Mouse (Mus musculus) embryonic stem cell, embryonic (primary cell): ENCODE data around the gene Phf24.

Experiments used
- CTCF ChIA-PET, 4 experiments: fragments of 300-600 bp in 2 of 4; fragments of 350-600 bp in 2 of 4; sonication (Branson Sonifier 250); formaldehyde crosslinking; loops; one replicate each; lab custom pipeline; 2022; ENCODE audit warnings: inconsistent platforms in 2 of 4; lab: Charles Lee
- POLR2A ChIA-PET, 4 experiments: fragments of 300-600 bp in 2 of 4; fragments of 350-600 bp in 2 of 4; sonication (Branson Sonifier 250); formaldehyde crosslinking; loops; one replicate each; lab custom pipeline; 2022; ENCODE audit warnings: antibody characterized with exemption in 4 of 4, inconsistent platforms in 1 of 4; lab: Charles Lee

Gene Phf24

DNA sequence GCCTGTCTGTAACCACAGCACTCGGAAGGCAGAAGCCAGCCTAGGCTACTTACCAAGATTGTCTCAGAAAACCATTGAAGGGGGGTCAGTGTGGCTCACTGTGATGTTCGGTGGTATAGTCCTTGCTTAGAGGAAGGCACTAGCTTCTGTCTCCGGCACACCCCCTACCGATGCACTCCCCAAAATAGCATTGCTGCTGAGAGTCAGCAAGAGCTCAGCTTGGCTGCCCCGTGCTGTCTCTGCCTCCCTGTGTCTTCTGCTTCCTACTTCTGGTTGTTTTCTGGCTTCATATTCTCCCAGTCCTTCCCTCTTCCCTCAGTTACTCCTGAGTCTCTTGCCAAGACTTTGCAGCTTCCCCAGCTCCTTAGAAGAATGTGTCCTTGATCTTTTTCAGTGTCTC is 15.6 kb upstream of the Phf24 start:
- POLR2A ChIA-PET, result interaction anchor here in 2 of 4 experiments (0.6 to 1.6 kb wide), 5 partner anchors 17 to 1207 kb away, joined by 3 to 6 read pairs (median 4); no protein-coding TSS in a partner anchor
- CTCF ChIA-PET, result interaction anchor here in 3 of 4 experiments (0.7 to 1.5 kb wide), 5 partner anchors 15 to 60 kb away, joined by 3 to 5 read pairs (median 3); partner anchors contain the start of gene Phf24 (in 1 of the 3)

DNA sequence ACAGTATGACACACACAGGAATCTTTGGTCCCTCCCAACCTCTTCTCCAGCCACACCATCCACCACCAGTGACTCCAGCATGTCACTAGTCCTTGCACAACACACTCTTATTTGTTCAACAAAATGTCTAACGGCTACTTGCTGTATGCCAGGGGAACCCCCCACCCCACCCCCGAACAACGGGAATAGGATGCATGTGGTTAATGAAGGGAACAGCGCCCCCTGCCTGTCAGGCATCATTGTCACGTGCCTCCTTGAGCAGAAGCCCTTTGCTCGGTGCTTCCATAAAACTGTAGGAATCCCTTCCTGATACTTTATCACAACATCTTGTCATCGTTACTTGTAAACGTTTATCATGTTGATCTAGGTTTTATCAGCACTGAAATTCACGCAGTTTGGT is 14.3 kb upstream of the Phf24 start:
- ChIA-PET POLR2A (no interaction called here), CTCF (interaction anchor here in 2 of 4 experiments (0.7 to 1.5 kb wide), 3 partner anchors 9 to 32 kb away, joined by 3 read pairs; partner anchors contain the start of gene Phf24 (in 1 of the 2))

DNA sequence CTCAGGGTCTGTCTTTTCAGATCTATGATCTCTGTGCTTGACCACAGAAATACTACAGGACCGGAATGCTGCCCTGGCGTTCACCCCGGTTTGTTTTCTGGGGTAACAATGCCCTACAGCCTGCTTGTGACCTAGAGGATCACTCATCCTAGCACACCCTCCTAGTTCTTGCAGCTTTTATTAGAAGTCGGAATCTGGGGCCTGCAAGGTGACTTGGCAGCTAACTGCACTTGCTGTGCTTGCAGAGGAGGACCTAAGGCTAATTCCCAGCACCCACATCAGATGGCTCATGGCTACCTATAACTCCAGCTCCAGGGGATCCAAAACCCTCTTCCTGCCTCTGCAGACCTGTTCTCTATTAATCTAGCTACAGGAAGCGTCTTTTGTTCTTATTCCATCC is 13.7 kb upstream of the Phf24 start:
- ChIA-PET CTCF (interaction anchor here in 3 of 4 experiments (0.6 to 1.2 kb wide), 3 partner anchors 16 to 51 kb away, joined by 3 read pairs; no protein-coding TSS in a partner anchor), POLR2A (interaction anchor here in 1 of 4 experiments (1.5 kb wide), 1 partner anchor 48 kb away, joined by 4 read pairs; no protein-coding TSS in a partner anchor)

DNA sequence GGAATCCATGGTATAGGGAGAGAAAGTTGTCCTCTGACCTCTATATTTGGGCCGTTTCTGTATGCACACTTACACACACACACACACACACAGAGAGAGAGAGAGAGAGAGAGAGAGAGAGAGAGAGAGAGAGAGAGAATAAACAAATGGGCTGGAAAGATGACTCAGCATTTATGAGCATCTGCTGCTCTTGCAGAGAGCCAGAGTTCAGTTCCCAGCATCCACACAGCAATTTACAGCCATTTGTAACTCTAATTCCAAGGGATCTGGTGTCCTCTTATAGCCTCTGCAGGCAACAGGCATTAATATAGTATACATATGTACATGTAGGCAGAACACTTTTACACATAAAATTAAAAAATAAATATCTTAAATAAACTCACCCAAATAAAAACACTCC is 12.5 kb upstream of the Phf24 start:
- POLR2A ChIA-PET, result interaction anchor here in 2 of 4 experiments (0.7 to 1.5 kb wide), 2 partner anchors 46 to 703 kb away, joined by 3 to 4 read pairs; no protein-coding TSS in a partner anchor
- CTCF ChIA-PET, result interaction anchor here in 2 of 4 experiments (1.0 to 1.2 kb wide), 2 partner anchors 42 to 50 kb away, joined by 3 read pairs; no protein-coding TSS in a partner anchor

DNA sequence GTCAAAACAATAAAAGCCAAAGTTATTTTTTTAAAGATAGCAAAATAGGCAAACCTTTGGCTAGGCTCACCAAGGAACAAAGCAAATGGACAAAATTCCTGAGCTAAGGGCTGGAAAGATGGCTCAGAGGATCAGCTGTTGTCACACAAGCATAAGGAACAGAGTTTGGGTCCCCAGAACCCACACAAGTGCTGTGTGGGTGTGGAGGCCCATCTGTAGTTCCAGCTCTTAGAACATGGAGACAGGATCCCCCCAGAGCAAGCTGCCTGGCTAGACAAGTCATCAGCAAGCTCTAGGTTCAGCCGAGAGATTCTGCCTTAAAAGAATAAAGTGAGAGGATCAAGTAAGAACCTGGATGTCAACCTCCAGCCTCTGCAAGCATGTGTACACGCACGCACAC is 11.9 kb upstream of the Phf24 start:
- POLR2A ChIA-PET, result interaction anchor here in 1 of 4 experiments (0.7 to 0.9 kb wide), 2 partner anchors 10 to 702 kb away, joined by 3 read pairs; no protein-coding TSS in a partner anchor
- CTCF ChIA-PET, result interaction anchor here in 1 of 4 experiments (0.9 kb wide), 1 partner anchor 117 kb away, joined by 3 read pairs; no protein-coding TSS in a partner anchor

DNA sequence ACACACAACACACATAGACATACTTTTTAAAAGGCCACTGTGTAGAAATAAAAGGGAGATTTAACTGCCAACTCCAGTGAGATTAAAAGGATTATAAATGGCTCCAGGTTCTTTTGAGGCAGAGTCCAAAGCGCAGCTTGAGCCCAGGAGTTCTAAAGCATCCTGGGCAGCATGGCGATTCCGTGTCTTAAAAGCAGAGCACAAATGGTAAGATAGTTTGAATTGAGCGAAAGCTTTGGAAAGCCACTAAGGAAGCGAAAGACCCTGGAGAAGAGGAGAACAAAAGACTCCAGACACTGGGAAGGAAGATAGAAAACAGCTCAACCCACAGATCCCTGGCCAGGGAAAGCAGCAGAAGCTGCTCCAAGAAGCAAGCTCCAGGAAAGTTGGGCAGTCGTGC is 11.5 kb upstream of the Phf24 start:
- CTCF ChIA-PET, result interaction anchor here in 2 of 4 experiments (0.7 to 0.9 kb wide), 2 partner anchors 40 to 116 kb away, joined by 3 read pairs; no protein-coding TSS in a partner anchor
- POLR2A ChIA-PET, result interaction anchor here in 1 of 4 experiments (0.9 kb wide), 1 partner anchor 10 kb away, joined by 3 read pairs; no protein-coding TSS in a partner anchor

DNA sequence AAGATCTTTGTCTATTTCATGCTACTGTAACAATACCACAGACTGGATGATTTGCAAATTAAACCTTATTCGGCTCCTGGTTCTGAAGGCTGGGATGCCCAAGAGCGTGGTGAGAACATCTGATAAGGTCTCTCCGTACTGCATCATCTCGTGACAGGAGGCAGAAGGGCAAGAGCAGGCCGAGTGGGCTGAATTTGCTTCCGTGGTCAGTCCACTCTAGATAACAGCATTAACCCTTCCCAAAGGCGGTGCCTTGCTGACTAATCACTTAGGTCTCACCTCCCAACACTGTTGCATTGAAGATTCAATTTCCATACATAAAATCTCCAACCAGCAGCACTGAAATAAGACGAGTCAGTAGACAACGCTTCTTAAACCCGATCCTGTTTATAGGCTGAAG is 3.1 kb upstream of the Phf24 start:
- CTCF ChIA-PET, result interaction anchor here in 1 of 4 experiments (1.3 to 1.4 kb wide), 2 partner anchors 32 to 41 kb away, joined by 3 to 4 read pairs; no protein-coding TSS in a partner anchor

DNA sequence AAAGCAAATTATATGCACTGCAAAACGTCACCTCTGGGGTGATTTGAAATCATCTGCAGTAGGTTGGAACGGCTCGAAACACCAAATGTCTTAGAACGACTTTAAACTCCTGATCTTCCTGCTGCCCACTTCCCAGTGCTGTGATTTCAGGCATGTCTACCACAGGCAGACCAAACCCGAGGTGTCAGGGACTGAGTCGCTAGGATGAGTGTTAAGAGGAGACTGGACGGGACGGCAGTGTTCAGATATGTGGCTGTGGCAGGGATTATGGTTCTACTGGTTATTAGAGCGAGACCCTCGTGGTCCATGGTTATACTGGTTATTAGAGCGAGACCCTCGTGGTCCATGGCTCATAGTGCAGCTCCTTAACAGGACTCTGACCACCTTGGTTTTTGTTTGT is 1.1 kb upstream of the Phf24 start:
- CTCF ChIA-PET, result no interaction called here

More for the DNA sequence above, 3.1 kb upstream of the Phf24 start:
- POLR2A ChIA-PET, result no interaction called here

DNA sequence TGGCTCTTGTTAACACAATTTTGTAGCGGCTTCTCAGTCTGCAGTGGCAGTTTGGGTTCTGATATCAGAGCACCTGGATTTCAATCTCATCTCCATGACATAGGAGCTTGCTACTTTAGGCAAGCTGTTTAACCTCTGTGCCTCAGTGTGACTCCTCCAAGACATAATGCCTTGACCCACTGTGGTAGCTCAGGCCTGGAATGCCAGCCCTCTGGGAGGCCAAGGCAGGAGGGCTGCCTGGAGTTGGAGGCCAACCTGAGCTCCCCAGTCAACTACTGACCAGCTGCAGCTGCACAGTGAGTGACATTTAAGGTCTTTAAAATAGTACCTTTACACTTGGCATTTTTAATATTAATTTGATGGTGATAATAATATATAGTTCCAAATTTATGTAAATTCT is 494 bp upstream of the Phf24 start:
- ChIA-PET POLR2A (interaction anchor here in 3 of 4 experiments (0.6 to 0.7 kb wide), 3 partner anchors 30 to 95 kb away, joined by 3 to 11 read pairs (median 4); partner anchors contain the start of gene Dnajb5 (in 1 of the 3)), CTCF (interaction anchor here (0.6 to 1.8 kb wide), 6 partner anchors 14 to 95 kb away, joined by 3 to 6 read pairs (median 4); partner anchors contain the start of gene Dnajb5 (in 1 of the 4))

More for the DNA sequence above, 1.1 kb upstream of the Phf24 start:
- POLR2A ChIA-PET, result no interaction called here

DNA sequence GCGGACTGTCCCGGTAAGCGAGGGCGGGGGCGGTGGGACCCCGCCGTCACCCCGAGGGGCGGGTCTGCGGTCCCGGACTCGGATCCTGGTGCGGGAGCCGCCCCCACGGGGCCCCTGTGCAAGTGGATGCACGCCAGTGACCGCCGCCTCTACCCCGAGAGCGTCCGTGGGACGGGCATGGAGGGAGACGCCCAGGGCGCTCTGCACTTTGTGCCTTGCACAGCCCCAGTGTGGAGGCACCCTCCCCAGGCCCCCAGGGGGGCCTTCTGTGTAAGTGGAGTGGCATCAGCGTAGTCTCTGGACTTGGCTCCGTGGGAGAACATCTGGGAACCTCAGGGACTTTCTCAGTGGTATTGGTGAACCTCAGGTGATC is 928 bp downstream of the Phf24 start:
- ChIA-PET CTCF (interaction anchor here in 1 of 4 experiments (1.1 to 1.8 kb wide), 3 partner anchors 28 to 37 kb away, joined by 3 to 5 read pairs (median 4); partner anchors contain the start of gene Dnajb5), POLR2A (interaction anchor here in 1 of 4 experiments (1.4 kb wide), 1 partner anchor 16 kb away, joined by 4 read pairs; no protein-coding TSS in a partner anchor)

DNA sequence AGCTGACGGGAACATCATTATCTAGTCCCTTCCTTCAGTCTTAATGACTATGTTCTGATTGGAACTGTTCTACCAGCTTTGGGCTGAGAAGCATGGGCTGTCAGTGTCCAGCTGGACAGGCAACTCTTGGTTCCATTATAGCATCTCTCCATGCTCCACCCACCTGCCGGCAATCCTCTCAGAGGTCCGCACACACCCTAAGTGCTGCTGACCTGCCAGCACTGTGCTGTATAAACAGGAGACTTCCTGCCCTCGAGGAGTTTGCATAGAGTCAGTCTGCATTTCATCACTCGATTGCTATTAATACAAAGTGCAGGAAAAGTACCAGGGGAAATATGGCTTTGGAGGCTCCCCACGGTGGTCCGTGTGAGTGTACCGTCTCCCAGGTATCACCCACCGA is 4.3 kb downstream of the Phf24 start:
- POLR2A ChIA-PET, result interaction anchor here in 1 of 4 experiments (0.9 kb wide), 1 partner anchor 26 kb away, joined by 3 read pairs; no protein-coding TSS in a partner anchor
- CTCF ChIA-PET, result interaction anchor here in 1 of 4 experiments (1.6 kb wide), 1 partner anchor 41 kb away, joined by 5 read pairs; no protein-coding TSS in a partner anchor

DNA sequence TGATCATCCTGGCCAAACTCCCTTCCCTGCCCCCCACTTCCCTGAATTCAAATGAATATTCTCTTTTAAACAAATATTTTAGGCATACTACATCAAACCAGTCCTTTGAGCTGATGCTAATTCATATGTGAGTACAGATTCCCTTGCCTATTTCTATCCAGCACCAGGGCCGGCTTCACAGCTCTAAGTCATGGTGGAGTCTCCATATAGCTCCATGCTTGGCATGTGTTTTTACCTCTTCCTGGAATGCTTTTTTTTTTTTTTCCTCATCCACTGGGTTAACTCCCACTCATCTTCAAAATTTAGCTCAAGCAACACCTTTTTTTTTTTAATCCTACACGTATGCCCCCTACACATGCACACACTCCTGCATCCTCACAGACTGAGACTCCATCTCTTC is 5.1 kb downstream of the Phf24 start:
- POLR2A ChIA-PET, result interaction anchor here (0.6 to 1.5 kb wide), 4 partner anchors 20 to 369 kb away, joined by 3 to 5 read pairs (median 4); partner anchors contain the start of gene Dnajb5 (in 1 of the 4)
- CTCF ChIA-PET, result interaction anchor here in 2 of 4 experiments (0.6 to 0.7 kb wide), 2 partner anchors 17 to 156 kb away, joined by 3 to 5 read pairs; no protein-coding TSS in a partner anchor

DNA sequence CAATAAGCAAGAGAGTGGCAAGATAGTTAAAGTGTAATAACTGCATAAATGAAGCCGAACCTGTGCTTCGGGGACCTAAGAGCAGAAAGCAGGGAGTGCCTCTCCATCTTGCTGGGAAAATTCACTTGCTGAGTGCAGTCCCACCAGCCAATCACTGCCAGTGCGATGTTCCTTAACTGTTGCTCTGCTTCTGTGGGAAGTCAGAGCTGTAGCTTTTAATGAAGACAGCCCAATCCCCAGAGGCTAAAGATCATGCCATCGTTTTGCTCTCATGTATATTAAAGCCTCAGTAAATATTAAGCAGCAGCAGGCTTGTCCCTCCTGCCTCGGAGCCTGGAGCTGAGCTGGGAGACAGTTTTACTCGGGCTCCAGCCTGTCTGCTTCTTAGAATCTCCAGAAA is 5.6 kb downstream of the Phf24 start:
- ChIA-PET POLR2A (interaction anchor here in 3 of 4 experiments (0.6 to 1.5 kb wide), 3 partner anchors 21 to 369 kb away, joined by 3 to 5 read pairs (median 4); partner anchors contain the start of gene Dnajb5 (in 1 of the 3)), CTCF (interaction anchor here in 1 of 4 experiments (0.6 kb wide), 1 partner anchor 16 kb away, joined by 5 read pairs; no protein-coding TSS in a partner anchor)

DNA sequence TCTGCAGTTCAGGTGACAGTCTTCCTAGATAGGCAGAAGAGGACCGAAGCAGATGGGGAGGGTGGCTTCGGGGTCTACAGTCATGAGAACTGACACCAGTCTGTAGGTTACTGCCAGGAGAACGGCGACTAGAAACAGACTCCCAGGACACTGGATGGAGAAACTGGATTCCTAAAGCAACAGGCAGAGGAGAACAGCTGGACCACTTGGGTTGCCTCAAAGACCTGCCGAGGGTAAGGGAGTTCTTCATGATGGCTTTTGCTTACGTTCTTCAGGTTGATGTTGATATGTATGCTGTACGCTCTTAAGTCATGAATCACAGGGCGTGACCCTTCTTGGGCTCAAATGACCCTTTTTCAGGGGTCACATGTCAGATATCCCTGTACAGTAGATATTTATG is 6.0 kb downstream of the Phf24 start:
- POLR2A ChIA-PET, result interaction anchor here in 1 of 4 experiments (1.5 kb wide), 1 partner anchor 28 kb away, joined by 4 read pairs; the partner anchor contains the start of gene Dnajb5
- CTCF ChIA-PET, result no interaction called here

DNA sequence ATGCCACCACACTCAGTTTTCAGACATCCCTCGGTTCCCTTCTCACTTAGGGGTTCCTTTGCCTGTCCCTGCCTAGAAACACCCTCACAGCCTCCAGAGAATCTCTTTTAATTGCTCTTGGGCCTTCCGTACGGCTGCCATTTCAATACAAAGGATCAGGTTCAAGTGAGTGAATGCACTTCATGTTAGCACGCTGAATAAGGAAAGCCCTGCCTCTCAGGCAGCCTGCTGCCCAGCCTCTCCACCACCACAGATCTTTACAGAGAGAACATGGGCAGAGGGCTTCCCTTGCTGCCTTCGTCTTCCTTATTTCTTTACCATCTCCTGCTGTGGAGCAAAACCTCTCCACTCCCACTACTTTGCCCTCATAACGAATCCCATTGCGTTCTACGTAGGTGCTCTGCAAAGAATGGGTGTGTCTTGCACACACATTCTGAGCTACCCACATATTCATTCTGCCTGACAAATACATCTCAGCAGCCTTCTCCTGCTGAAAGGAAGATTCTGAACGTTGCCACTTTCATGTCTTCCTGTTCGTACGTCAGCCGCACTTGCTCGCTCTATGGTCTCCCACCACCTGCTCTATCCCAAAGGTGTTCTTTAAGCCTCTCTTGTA is 7.7 kb downstream of the Phf24 start:
- CTCF ChIA-PET, result no interaction called here
- POLR2A ChIA-PET, result interaction anchor here in 1 of 4 experiments (0.7 kb wide), 2 partner anchors 13 to 94 kb away, joined by 4 to 5 read pairs; no protein-coding TSS in a partner anchor

DNA sequence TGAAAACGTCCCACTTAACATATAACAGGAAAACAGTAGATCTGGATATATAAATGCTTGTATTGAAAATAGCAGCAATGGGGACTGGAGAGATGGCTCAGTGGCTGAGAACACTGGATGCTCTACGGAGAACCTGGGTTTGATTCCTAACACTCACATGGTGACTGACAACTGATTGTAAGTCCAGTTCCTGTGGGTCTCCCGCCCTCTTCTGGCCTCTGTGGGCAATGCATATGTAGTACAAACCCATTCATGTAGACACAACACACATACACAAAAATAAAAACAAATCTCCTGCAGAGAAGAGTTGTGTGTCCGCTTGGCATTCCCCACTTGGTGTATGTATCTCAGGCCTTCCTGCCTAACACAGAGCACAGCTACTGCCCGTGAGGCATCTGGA is 11.7 kb downstream of the Phf24 start:
- POLR2A ChIA-PET, result no interaction called here
- CTCF ChIA-PET, result interaction anchor here in 2 of 4 experiments (0.6 to 1.3 kb wide), 2 partner anchors 18 to 26 kb away, joined by 3 to 5 read pairs; no protein-coding TSS in a partner anchor

DNA sequence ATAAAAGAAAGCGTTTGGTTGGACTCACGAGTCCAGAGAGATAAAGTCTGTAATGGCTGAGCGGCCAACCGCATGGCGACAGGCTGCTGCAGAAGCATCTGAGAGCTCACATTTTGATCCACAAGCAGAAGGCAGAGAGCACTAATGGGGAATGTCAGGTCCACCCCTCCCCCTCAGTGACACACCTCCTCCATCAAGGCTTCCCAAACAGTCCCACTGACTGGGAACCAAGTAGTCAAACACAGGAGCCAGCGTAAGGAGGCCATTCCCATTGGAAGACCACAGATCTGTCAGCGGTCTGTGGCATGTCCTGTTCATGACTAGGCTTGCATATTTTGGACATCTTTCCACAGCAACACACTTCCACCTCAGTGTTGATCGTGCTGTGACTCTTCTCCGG is 12.5 kb downstream of the Phf24 start:
- ChIA-PET CTCF (interaction anchor here in 2 of 4 experiments (0.6 to 1.3 kb wide), 2 partner anchors 17 to 25 kb away, joined by 3 to 5 read pairs; no protein-coding TSS in a partner anchor), POLR2A (no interaction called here)

DNA sequence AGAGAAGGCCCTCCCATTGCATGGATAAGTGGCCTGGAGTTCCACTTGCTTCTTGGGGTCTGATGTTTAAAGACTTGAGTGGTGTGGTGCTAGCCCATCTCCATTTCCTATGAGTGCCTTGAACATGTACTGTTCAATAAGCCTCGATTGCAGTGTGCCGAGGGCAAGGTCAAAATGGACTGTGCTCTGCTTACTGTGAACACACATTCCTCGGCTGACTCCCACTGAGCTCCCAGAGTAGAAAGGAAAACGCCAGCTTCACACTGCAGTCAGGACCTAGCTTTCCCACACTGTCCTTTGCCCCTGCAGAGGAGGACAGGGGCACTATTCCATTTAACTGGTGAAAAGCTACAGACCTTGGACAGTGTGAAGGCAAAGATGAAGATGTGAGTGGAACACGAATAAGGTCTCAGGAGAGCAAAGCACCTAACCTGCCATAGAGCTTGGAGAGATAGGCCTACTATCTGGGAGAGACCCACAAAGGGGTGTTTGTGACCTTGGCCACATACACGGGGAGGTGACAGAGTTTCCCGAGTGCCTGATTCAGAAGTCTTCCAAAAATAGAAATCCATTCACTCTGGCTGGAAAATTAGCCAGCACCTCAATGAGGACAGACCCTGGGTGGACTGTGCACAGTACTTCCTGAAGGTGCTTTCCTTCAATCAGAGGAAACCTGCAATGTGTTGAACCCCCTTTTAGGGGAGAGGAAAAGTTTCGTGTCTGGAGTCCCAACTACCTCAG is 15.9 kb downstream of the Phf24 start:
- CTCF ChIA-PET, result interaction anchor here in 2 of 4 experiments (1.2 to 1.6 kb wide), 3 partner anchors 13 to 33 kb away, joined by 3 to 5 read pairs (median 3); no protein-coding TSS in a partner anchor
- POLR2A ChIA-PET, result no interaction called here
